Mouse (Mus musculus): ENCODE data around the gene Fbxl15.

Gene Fbxl15

DNA sequence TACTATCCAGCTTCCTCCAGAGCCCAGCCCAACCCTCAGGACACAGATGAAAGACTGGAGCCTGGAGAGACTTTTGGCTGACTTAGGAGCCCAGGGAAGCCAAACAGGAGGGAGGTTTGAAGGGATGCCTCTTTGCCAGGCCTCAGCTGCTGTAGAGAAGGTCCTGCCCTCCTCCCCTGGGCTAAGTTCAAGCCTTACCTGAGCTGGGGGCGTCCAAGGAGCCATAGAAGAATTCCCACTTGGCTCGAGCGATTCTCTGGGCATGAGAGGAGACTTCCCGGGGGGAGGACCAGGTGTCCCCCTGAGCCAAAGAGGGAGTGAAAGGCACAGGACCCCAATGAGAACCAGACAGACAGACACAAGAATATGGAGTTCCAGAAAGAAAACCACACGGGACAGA, 4.3 kb upstream of the Fbxl15 start:
- H3K4me1 ChIP-seq (replicated peaks; ENCODE audit: low read depth, low read length) = peaks cover 57% of the 10 kb centered on the region
- peaks cover 78% of the 10 kb centered on the region for H3K27me3 ChIP-seq (ENCODE audit: insufficient read depth, low read length)
- TF ChIP-seq NANOG (IDR thresholded peaks at IDR 0.05; ENCODE audit: borderline replicate concordance, low read length) = no peak
- no peaks in the 10 kb centered on the region for H3K9me3 ChIP-seq (ENCODE audit: low read length)
- H3K36me3 ChIP-seq (ENCODE audit: insufficient read depth, low read length) = no peaks in the 10 kb centered on the region
- no peak overlapping the region for H3K4me3 ChIP-seq (replicated peaks; ENCODE audit: low read length)

DNA sequence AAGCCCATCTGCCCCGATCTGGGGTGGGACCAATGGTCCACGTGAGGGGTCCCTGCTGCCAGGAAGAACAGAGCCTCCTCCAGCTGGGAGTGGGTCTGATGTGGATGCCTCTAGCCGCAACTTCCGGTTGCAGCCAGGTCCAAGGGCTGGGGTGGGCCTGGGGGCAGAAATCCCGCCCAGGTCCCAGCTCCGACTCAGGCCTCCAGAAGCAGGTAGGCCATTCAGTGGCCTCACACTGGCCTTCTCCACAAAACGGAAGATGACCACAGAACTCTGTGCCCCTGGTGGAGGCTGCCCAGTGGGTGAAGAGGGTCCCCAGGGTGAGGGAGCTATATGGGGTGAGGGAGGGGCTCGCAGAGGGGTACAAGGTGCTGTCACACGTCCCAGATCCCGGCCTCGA, 3.6 kb upstream of the Fbxl15 start:
- H3K4me1 ChIP-seq (replicated peaks; ENCODE audit: low read depth, low read length) = peaks cover 56% of the 10 kb centered on the region
- no peak overlapping the region; the same call in 1 of the 2 replicates for H3K4me3 ChIP-seq (replicated peaks; ENCODE audit: low read length)
- peaks cover 80% of the 10 kb centered on the region for H3K27me3 ChIP-seq (ENCODE audit: insufficient read depth, low read length)
- H3K9me3 ChIP-seq (ENCODE audit: low read length) = no peaks in the 10 kb centered on the region
- H3K36me3 ChIP-seq (ENCODE audit: insufficient read depth, low read length) = no peaks in the 10 kb centered on the region
- TF ChIP-seq NANOG (IDR thresholded peaks at IDR 0.05; ENCODE audit: borderline replicate concordance, low read length) (no peak), CTCF (conservative IDR thresholded peaks at IDR 0.05; ENCODE audit: low read length) (no peak), POU5F1 (IDR thresholded peaks at IDR 0.05; ENCODE audit: borderline replicate concordance, low read length) (no peak)

DNA sequence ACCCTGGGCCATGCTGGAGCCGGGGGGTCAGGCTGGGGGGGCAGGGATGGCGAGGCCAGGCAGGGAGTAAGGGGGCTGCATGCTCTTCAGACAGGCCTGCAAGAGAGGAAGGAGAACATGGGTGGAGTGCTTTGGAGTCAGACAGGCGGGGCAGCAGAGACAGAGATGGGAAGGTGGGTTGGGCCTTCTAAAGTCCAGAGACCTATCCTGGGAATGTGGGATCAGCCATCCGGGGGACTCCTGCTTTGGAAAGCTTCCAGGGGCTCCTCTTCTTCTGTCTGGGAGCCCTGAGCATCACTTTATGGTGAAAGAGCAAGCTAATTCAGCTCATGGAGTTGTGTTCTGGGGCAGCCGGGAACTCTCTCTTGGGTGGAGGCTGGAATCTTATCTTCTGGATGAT, 3.1 kb upstream of the Fbxl15 start:
- Histone ChIP-seq H3K27me3 (ENCODE audit: insufficient read depth, low read length) (peaks cover 79% of the 10 kb centered on the region), H3K9me3 (ENCODE audit: low read length) (no peaks in the 10 kb centered on the region), H3K4me3 (replicated peaks; ENCODE audit: low read length) (no peak overlapping the region), H3K4me1 (replicated peaks; ENCODE audit: low read depth, low read length) (peaks cover 56% of the 10 kb centered on the region), H3K36me3 (ENCODE audit: insufficient read depth, low read length) (peaks cover under 1% of the 10 kb centered on the region; the same call in 1 of the 2 replicates)
- TF ChIP-seq POU5F1 (IDR thresholded peaks at IDR 0.05; ENCODE audit: borderline replicate concordance, low read length) = no peak
- TF ChIP-seq CTCF (conservative IDR thresholded peaks at IDR 0.05; ENCODE audit: low read length) = no peak
- TF ChIP-seq NANOG (IDR thresholded peaks at IDR 0.05; ENCODE audit: borderline replicate concordance, low read length) = no peak

DNA sequence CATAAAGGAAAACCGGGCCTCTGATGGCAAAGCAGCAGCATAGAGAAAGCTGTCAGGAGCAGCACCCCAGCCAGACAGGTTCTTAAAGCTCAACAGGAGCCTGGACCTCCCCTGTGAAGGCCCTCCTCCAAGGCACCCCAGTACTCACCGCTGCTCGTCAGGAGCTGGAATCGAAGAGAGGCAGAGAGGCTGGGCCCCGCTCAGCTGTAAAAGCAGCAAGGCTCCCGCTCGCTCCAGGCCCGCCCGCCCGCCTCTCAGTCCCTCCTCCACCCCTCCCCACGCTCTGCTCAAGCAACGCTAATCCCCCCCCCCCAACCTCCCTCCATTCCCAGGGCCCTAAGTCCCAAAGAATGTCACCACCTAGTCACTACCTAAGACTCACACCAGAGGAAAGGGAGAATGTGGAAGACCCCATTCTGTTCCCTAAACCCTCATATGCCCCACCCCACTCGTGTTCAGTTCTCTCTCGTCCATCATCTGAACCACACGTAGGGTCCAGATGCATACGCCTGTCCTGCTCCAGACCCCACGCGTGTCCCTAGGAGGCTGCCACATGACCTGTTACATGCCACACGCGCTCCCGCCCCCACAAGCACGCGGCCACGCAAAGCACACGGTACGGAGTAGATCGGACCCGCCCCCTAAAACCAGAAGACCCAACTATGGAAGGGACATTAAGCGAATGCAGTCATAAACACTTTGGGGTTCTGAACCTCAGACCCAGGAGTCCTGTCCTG, 1.8 kb upstream of the Fbxl15 start:
- no peaks in the 10 kb centered on the region for H3K9me3 ChIP-seq (ENCODE audit: low read length)
- H3K36me3 ChIP-seq (ENCODE audit: insufficient read depth, low read length) = peaks cover 13% of the 10 kb centered on the region
- TF ChIP-seq POU5F1 (IDR thresholded peaks at IDR 0.05; ENCODE audit: borderline replicate concordance, low read length) = no peak
- TF ChIP-seq NANOG (IDR thresholded peaks at IDR 0.05; ENCODE audit: borderline replicate concordance, low read length) = no peak
- no peak for TF ChIP-seq CTCF (conservative IDR thresholded peaks at IDR 0.05; ENCODE audit: low read length)
- peaks cover 65% of the 10 kb centered on the region for H3K4me1 ChIP-seq (replicated peaks; ENCODE audit: low read depth, low read length)
- H3K27me3 ChIP-seq (ENCODE audit: insufficient read depth, low read length) = peaks cover 71% of the 10 kb centered on the region
- H3K4me3 ChIP-seq (replicated peaks; ENCODE audit: low read length) = peak overlapping the region; percentile 88

DNA sequence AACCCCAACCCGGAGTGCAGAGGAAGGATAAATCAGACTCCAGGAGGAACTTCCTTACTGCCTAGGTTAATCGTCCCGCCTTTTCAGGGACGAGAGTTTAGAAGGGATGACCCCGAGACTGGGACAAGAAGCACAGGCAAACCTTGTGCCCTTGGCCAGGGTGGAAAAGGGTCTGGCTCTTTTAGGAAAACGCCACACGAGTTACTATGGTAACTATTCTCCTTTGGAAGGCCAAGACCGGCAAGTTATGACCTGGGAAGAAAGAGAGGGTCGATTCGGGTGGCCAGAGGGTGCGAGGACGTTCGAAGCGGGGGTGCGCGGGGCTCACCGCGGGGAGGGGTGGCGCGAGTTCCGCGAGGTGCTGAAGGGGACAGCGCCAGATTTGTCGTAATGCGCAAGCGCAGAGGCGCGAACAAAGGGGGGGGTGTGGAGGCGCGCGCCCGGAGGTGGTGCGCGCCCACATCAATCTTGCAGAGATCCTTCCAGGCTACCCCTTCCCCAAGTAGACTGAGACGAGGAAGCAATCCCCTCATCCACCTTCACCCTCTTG, 1.2 kb upstream of the Fbxl15 start, which contains the start of gene Psd:
TSS of gene Psd (minus strand) at position 401 of the 550 bp plus-strand sequence.
- Histone ChIP-seq H3K27me3 (ENCODE audit: insufficient read depth, low read length) (peaks cover 66% of the 10 kb centered on the region), H3K4me3 (replicated peaks; ENCODE audit: low read length) (peak within 1 kb of the TSS; percentile 88), H3K4me1 (replicated peaks; ENCODE audit: low read depth, low read length) (peaks cover 66% of the 10 kb centered on the region), H3K36me3 (ENCODE audit: insufficient read depth, low read length) (peaks cover 19% of the 10 kb centered on the region), H3K9me3 (ENCODE audit: low read length) (no peaks in the 10 kb centered on the region)
- TF ChIP-seq NANOG (IDR thresholded peaks at IDR 0.05; ENCODE audit: borderline replicate concordance, low read length) = no peak
- TF ChIP-seq CTCF (conservative IDR thresholded peaks at IDR 0.05; ENCODE audit: low read length) = no peak
- TF ChIP-seq POU5F1 (IDR thresholded peaks at IDR 0.05; ENCODE audit: borderline replicate concordance, low read length) = no peak

DNA sequence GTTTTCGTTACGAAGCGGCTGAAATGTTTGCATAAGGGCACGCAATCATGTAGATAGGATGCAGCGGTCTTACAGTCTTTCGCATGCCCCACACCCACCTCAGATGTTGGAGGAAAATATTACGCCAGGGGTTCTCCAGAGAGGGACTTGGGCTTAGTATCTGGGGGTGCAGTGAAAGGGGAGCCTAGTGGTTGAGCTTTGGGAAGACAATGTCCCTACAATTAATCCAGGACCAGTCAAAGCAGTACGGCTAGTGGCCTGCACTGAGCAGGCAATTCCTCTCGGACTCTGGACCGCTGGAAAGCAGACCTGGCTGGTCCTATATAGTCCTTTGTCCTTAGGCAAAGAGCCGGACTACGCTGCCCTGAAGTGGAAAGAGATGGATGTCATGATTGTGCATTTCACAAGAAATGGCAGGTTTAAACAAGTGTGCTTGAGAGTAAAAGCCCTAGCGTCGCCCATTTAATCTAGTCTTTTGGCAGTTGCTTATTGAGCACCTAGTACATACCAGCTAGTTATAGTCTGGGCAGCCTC, 386 bp upstream of the Fbxl15 start:
- Histone ChIP-seq H3K4me1 (replicated peaks; ENCODE audit: low read depth, low read length) (peaks cover 68% of the 10 kb centered on the region), H3K36me3 (ENCODE audit: insufficient read depth, low read length) (peaks cover 27% of the 10 kb centered on the region), H3K4me3 (replicated peaks; ENCODE audit: low read length) (peak overlapping the region; percentile 88), H3K9me3 (ENCODE audit: low read length) (no peaks in the 10 kb centered on the region), H3K27me3 (ENCODE audit: insufficient read depth, low read length) (peaks cover 59% of the 10 kb centered on the region)
- no peak for TF ChIP-seq POU5F1 (IDR thresholded peaks at IDR 0.05; ENCODE audit: borderline replicate concordance, low read length)
- no peak for TF ChIP-seq NANOG (IDR thresholded peaks at IDR 0.05; ENCODE audit: borderline replicate concordance, low read length)
- TF ChIP-seq CTCF (conservative IDR thresholded peaks at IDR 0.05; ENCODE audit: low read length) = no peak

DNA sequence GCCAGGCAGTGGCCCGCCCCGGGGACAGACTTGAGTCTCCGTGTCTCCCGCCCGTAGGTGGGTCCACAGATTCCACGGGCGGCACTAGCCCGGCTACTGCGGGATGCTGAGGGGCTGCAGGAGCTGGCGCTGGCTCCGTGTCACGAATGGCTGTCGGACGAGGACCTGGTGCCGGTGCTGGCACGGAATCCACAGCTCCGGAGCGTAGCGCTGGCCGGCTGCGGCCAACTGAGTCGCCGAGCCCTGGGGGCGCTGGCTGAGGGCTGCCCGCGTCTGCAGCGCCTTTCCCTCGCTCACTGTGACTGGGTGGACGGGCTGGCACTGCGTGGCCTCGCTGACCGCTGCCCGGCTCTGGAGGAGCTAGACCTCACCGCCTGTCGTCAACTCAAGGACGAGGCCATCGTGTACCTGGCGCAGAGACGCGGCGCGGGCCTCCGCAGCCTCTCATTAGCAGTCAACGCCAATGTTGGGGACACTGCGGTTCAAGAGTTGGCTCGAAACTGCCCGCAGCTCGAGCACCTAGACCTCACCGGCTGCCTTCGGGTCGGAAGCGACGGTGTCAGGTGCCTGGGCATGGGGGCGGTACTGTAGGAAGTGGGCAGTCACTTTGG, 1.2 kb downstream of the Fbxl15 start:
- peaks cover 72% of the 10 kb centered on the region for H3K4me1 ChIP-seq (replicated peaks; ENCODE audit: low read depth, low read length)
- TF ChIP-seq NANOG (IDR thresholded peaks at IDR 0.05; ENCODE audit: borderline replicate concordance, low read length) (no peak), POU5F1 (IDR thresholded peaks at IDR 0.05; ENCODE audit: borderline replicate concordance, low read length) (no peak), CTCF (conservative IDR thresholded peaks at IDR 0.05; ENCODE audit: low read length) (no peak)
- no peaks in the 10 kb centered on the region for H3K9me3 ChIP-seq (ENCODE audit: low read length)
- peaks cover 30% of the 10 kb centered on the region for H3K36me3 ChIP-seq (ENCODE audit: insufficient read depth, low read length)
- peaks cover 43% of the 10 kb centered on the region for H3K27me3 ChIP-seq (ENCODE audit: insufficient read depth, low read length)
- peak overlapping the region; percentile 88 for H3K4me3 ChIP-seq (replicated peaks; ENCODE audit: low read length)

DNA sequence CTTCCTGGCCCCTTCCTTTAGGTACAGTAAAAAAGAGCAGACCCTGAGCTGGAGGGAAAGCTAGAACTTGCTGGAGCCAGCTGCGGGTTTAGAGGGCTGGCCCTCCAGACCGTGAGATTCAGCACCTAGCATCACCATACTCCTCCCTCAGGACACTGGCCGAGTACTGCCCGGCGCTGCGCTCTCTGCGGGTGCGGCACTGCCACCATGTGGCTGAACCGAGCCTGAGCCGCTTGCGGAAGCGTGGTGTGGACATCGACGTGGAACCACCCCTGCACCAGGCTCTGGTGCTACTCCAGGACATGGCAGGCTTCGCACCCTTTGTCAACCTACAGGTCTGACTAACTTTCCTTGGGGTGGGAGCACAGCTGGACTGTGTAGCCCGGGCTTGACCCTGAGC, 2.0 kb downstream of the Fbxl15 start:
- Histone ChIP-seq H3K4me3 (replicated peaks; ENCODE audit: low read length) (peak overlapping the region; percentile 88; the same call in 1 of the 2 replicates), H3K27me3 (ENCODE audit: insufficient read depth, low read length) (peaks cover 35% of the 10 kb centered on the region), H3K36me3 (ENCODE audit: insufficient read depth, low read length) (peaks cover 30% of the 10 kb centered on the region), H3K9me3 (ENCODE audit: low read length) (no peaks in the 10 kb centered on the region), H3K4me1 (replicated peaks; ENCODE audit: low read depth, low read length) (peaks cover 64% of the 10 kb centered on the region)
- TF ChIP-seq POU5F1 (IDR thresholded peaks at IDR 0.05; ENCODE audit: borderline replicate concordance, low read length) (no peak), NANOG (IDR thresholded peaks at IDR 0.05; ENCODE audit: borderline replicate concordance, low read length) (no peak), CTCF (conservative IDR thresholded peaks at IDR 0.05; ENCODE audit: low read length) (peak; percentile 37)

All from E14TG2a.4 (cell line).